Mouse (Mus musculus): ENCODE data around the gene Rnf10. TPM values are rescaled to one million over a fixed set of nuclear protein-coding genes. Genes with fewer than 3 reads are reported as not detected.

Rnf10 gene
- polyA plus RNA-seq, 2 experiments, result 86.7 to 163 TPM

DNA sequence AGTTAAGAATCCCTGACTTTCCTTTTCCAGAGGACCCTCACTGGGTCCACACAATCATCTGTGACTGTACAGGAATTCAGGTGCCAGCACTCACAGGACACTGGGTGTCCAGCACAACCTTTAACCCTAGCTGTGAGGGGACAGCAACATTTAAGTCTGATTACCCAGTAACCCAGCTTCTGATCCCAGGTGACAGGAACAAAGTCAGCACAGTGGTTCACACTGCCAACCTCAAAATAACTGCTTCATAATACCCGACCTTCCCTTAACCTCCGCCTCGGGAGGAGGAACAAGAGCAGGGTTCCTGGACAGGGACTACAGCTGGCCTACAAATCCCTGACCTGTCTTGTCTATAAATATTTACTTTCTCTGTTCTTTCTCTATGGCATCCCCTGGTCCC lies 4.4 kb downstream of the Rnf10 start:
- Histone ChIP-seq H3K36me3 (ENCODE audit: control insufficient read depth, insufficient read depth, low read length) (peaks cover 40% of the 10 kb centered on the region), H3K4me1 (ENCODE audit: control insufficient read depth, insufficient read depth, low read length) (peaks cover 26% of the 10 kb centered on the region), H3K9ac (ENCODE audit: low read depth, low read length, severe bottlenecking) (no peak overlapping the region), H3K27ac (replicated peaks; ENCODE audit: low read depth, low read length) (no peak overlapping the region), H3K4me2 (replicated peaks; ENCODE audit: low read depth, low read length, severe bottlenecking) (no peak overlapping the region), H3K4me3 (replicated peaks; ENCODE audit: low read length) (no peak overlapping the region), H3K9me3 (ENCODE audit: control insufficient read depth, low read length) (no peaks in the 10 kb centered on the region), H3K27me3 (ENCODE audit: control insufficient read depth, insufficient read depth, low read length) (no peaks in the 10 kb centered on the region)
- no peak for ATAC-seq (ENCODE audit: low FRiP score, low read depth)
- no peak for DNase-seq (ENCODE audit: low spot score)
- TF ChIP-seq POLR2A (IDR thresholded peaks at IDR 0.05; ENCODE audit: borderline replicate concordance, extremely low read depth, insufficient read depth, insufficient read length), result no peak
- 76% methylated on average over 3 of the region's 3 CpGs for WGBS

DNA sequence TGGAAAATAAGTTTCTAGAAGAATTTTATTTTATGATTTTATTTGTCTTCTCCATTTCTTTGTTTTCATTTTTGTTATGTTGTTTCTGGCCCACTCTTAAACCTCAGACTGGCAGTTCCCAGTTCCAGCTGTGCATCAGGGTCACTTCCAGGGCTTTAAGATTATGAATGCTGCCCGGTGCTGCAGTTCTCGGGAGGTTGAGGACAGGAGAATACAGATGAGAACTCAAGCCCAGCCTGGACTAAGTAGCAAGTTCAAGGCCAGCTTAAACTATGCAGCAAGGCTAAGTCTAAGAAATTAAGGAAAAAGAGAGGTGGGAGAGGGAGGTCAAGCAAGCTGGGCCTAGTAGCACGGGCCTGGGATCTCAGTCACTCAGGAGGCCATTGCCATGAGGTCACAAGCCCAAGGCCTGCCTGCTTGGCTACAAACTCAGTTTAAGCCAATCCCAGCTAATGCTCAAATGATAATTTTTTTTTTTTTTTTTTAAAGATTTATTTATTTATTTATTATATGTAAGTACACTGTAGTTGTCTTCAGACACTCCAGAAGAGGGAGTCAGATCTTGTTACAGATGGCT lies 5.1 kb downstream of the Rnf10 start:
- peaks cover 24% of the 10 kb centered on the region for H3K4me1 ChIP-seq (ENCODE audit: control insufficient read depth, insufficient read depth, low read length)
- H3K36me3 ChIP-seq (ENCODE audit: control insufficient read depth, insufficient read depth, low read length), result peaks cover 46% of the 10 kb centered on the region
- no peak for TF ChIP-seq POLR2A (IDR thresholded peaks at IDR 0.05; ENCODE audit: borderline replicate concordance, extremely low read depth, insufficient read depth, insufficient read length)
- 82% methylated on average over 3 of the region's 3 CpGs for WGBS
- no peaks in the 10 kb centered on the region for H3K9me3 ChIP-seq (ENCODE audit: control insufficient read depth, low read length)
- no peak overlapping the region for H3K4me3 ChIP-seq (replicated peaks; ENCODE audit: low read length)
- DNase-seq (ENCODE audit: low spot score) (no peak), ATAC-seq (ENCODE audit: low FRiP score, low read depth) (no peak)
- H3K4me2 ChIP-seq (replicated peaks; ENCODE audit: low read depth, low read length, severe bottlenecking), result no peak overlapping the region
- no peak overlapping the region for H3K27ac ChIP-seq (replicated peaks; ENCODE audit: low read depth, low read length)
- H3K27me3 ChIP-seq (ENCODE audit: control insufficient read depth, insufficient read depth, low read length), result no peaks in the 10 kb centered on the region
- no peak overlapping the region for H3K9ac ChIP-seq (ENCODE audit: low read depth, low read length, severe bottlenecking)

DNA sequence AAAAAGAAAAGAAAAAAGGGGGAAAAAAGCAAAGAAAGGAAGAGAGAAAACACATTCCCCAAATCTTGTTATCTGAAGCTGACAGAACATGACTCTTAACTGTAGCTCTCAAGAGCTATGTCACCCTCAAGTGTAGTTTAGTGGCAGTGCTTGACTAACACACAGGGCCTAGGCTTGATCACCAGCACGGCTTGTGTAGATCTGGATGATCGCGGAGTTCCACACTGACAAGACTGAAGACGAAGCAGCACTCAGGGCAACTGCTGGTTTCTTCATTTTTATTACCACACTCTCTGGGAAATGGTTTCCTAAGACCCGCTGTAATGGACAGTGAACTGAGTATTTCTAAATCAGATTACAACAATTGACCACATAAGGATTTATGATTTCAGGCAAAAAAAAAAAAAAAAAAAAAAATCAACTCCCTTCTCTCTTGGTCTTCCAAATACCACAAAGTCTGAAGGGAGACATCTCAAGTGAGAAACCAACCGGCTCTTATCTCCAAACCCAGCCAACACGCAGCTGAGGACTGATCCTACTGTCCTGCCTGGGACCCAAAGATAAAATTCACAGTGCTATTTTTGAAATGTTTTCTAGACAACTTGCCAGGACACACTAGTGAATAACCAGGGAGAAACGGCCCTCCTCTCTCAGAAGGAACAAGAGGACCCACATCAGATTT lies 5.8 kb downstream of the Rnf10 start:
- no peak overlapping the region for H3K27ac ChIP-seq (replicated peaks; ENCODE audit: low read depth, low read length)
- 88% methylated on average over 8 of the region's 8 CpGs for WGBS

DNA sequence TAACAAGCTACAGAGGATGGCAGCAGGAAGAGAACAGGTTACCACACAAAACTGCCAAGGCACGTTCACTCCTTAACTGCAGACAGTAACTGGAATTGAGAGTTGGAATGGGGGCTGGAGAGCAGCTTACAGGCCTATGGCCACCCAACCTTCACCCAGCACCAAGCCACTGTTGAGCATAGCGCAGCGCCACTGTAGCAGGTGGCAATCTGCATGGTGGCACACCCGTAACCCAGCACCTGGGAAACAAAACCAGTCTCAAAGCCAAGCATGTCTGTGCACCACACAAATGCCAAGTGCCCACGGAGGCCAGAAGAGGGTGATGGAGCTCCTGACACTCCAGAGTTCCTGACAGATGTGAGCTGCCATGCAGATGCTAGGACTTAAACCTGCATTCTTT lies 6.4 kb downstream of the Rnf10 start:
- ATAC-seq (ENCODE audit: low FRiP score, low read depth) (no peak), DNase-seq (ENCODE audit: low spot score) (no peak)
- no peaks in the 10 kb centered on the region for H3K27me3 ChIP-seq (ENCODE audit: control insufficient read depth, insufficient read depth, low read length)
- 90% methylated on average over 5 of the region's 5 CpGs for WGBS
- H3K9ac ChIP-seq (ENCODE audit: low read depth, low read length, severe bottlenecking), result no peak overlapping the region
- no peak overlapping the region for H3K4me3 ChIP-seq (replicated peaks; ENCODE audit: low read length)
- H3K4me2 ChIP-seq (replicated peaks; ENCODE audit: low read depth, low read length, severe bottlenecking), result 0 out of 2 replicates have a peak overlapping the region, but pooled peaks have one; percentile 5
- H3K9me3 ChIP-seq (ENCODE audit: control insufficient read depth, low read length), result no peaks in the 10 kb centered on the region
- H3K36me3 ChIP-seq (ENCODE audit: control insufficient read depth, insufficient read depth, low read length), result peaks cover 47% of the 10 kb centered on the region
- TF ChIP-seq POLR2A (IDR thresholded peaks at IDR 0.05; ENCODE audit: borderline replicate concordance, extremely low read depth, insufficient read depth, insufficient read length), result no peak
- no peak overlapping the region for H3K27ac ChIP-seq (replicated peaks; ENCODE audit: low read depth, low read length)
- peaks cover 23% of the 10 kb centered on the region for H3K4me1 ChIP-seq (ENCODE audit: control insufficient read depth, insufficient read depth, low read length)

More for the DNA sequence above, 5.8 kb downstream of the Rnf10 start:
- 0 out of 2 replicates have a peak overlapping the region, but pooled peaks have one; percentile 5 for H3K4me2 ChIP-seq (replicated peaks; ENCODE audit: low read depth, low read length, severe bottlenecking)
- no peaks in the 10 kb centered on the region for H3K27me3 ChIP-seq (ENCODE audit: control insufficient read depth, insufficient read depth, low read length)
- H3K36me3 ChIP-seq (ENCODE audit: control insufficient read depth, insufficient read depth, low read length), result peaks cover 47% of the 10 kb centered on the region
- no peaks in the 10 kb centered on the region for H3K9me3 ChIP-seq (ENCODE audit: control insufficient read depth, low read length)
- DNase-seq (ENCODE audit: low spot score) (no peak), ATAC-seq (ENCODE audit: low FRiP score, low read depth) (no peak)
- no peak for TF ChIP-seq POLR2A (IDR thresholded peaks at IDR 0.05; ENCODE audit: borderline replicate concordance, extremely low read depth, insufficient read depth, insufficient read length)
- peaks cover 24% of the 10 kb centered on the region for H3K4me1 ChIP-seq (ENCODE audit: control insufficient read depth, insufficient read depth, low read length)
- no peak overlapping the region for H3K9ac ChIP-seq (ENCODE audit: low read depth, low read length, severe bottlenecking)
- H3K4me3 ChIP-seq (replicated peaks; ENCODE audit: low read length), result no peak overlapping the region

DNA sequence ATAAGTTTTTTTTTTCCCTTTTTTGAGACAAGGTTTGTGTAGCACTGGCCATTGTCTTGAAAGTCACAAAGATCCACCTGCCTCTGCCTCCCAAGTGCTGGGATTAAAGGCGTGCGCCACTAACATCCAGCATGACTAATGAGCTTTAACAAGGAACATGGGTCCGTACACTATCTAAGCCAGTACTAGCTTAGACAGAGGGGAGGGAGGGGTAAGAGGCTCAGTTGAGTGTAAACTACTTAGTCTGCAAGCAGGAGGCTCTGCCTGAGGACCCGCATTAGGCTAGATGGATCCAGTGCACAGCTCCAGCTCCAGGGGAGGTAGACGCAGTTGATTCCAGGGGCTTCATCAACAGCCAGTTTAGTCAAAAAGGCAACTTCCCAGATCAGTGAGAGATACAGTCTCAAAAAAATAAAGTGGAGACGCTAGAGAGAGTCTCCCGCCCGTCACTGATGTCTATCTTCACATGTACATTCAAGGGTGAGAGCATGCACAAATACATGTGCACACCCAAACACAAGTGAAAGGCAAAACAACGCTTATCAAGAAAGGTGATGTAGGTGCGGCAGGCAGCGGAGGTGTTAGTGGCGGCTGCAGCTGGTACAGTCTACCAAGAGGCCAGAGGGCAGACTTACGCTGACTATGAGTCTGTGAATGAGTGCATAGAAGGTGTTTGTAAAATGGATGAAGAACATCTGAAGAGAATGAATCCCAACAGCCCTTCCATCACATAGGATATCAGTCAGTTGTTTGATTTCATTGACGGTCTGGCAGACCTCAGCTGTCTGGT lies 10.0 kb downstream of the Rnf10 start:
- Histone ChIP-seq H3K9ac (ENCODE audit: low read depth, low read length, severe bottlenecking) (no peak overlapping the region), H3K4me1 (ENCODE audit: control insufficient read depth, insufficient read depth, low read length) (peaks cover 5% of the 10 kb centered on the region), H3K27me3 (ENCODE audit: control insufficient read depth, insufficient read depth, low read length) (no peaks in the 10 kb centered on the region), H3K27ac (replicated peaks; ENCODE audit: low read depth, low read length) (no peak overlapping the region), H3K36me3 (ENCODE audit: control insufficient read depth, insufficient read depth, low read length) (peaks cover 56% of the 10 kb centered on the region), H3K9me3 (ENCODE audit: control insufficient read depth, low read length) (no peaks in the 10 kb centered on the region), H3K4me2 (replicated peaks; ENCODE audit: low read depth, low read length, severe bottlenecking) (no peak overlapping the region), H3K4me3 (replicated peaks; ENCODE audit: low read length) (no peak overlapping the region)
- TF ChIP-seq POLR2A (IDR thresholded peaks at IDR 0.05; ENCODE audit: borderline replicate concordance, extremely low read depth, insufficient read depth, insufficient read length), result no peak
- DNase-seq (ENCODE audit: low spot score) (no peak), ATAC-seq (ENCODE audit: low FRiP score, low read depth) (no peak)
- WGBS, result 93% methylated on average over 14 of the region's 14 CpGs
